Mouse (Mus musculus) frontal cortex, postnatal 36 days (tissue): ENCODE results near the gene Mbd5.

Experiments used
- DNase-seq, 2 experiments: peaks; one replicate each; pipeline ENCODE4 v3.0.0; 2022; ENCODE audit warnings: low spot score in 2 of 2

Mbd5 gene

DNA sequence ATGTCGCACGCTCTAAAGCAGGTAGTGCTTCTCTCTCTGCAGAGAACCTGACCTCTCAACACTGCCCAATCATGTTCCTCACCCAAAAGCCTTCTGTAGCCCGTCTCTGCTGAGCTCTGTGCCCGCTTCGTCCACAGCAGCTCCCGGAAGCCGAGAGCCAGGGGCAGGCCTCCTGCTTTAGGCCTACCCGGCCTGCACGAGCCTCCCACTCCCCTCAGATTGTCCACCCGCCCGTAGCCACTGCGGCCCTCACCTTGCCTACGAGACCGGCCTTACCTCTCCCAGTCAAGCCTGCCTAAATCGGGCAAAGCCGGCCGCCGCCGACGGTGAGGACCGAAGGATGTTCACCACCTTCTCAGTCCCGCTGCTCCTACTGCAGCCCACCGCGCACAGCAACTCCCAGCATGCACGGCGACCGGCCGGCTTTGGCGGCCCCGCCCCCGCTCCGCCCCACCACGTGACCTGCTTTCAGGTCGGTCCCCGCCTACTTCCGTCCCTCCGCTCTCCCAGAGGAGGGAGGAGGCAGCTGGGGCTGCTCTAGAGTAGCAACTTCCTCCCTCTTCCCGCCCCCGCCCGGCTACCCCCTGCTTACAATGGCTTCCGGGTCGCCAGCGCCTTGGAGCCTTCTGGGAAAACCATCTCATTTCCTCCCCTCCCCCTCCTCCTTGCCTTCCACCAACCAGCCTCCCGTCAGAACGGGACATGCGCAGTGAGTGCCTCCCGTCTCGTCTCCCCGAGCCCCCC, at the start of gene Mbd5:
Gene Mbd5 (plus strand): TSS at position 668 of the 744 bp plus-strand sequence.
- peak; percentile 98 for DNase-seq

DNA sequence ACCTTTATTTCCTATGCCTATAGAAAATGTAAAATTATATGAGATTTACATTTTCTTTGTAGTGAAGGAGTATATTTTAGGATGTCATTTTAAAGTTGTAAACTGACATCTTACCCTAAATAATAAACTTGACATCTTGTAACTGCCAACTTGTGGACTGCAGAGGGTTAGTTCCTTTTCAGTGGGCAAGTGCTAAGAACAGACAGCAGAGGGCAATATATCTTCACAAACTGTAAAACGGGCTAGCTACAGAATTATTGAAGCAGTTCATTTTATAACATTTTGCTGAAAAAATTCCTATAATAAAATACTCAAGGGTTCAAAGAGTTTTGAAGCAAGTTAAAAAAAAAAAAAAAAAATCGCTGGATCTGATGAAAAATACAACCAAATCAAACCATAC, 40.4 kb upstream of the Mbd5 start:
- no peak for DNase-seq

GRCm38 (mm10) chr2:48914185-48914584, 35.1 kb upstream of the Mbd5 start:
- DNase-seq, result no peak

GRCm38 (mm10) chr2:48915832-48916231, 33.5 kb upstream of the Mbd5 start:
- DNase-seq, result no peak

- DNase-seq, result no peak
These were observed 14.2 kb upstream of the Mbd5 start for GRCm38 (mm10) chr2:48935058-48935457.

DNA sequence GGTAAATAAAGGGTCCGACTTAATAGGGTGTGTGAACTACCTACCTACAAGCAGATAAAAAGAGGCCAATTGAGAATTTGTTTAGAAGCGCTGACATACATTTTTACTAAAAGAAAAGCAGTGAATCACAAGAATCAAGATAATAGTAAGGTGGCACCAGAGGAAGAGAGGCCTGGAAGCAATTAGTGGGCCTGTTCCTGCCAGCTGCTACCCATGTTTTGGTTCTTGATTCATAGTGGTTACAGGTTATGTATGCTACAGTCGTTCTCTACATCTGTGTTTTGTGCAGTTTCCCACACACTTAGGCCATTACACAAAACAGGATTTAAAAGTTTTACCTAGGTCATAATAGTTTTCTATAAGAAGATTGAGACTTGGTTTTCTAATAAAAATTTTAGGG, 1.5 kb upstream of the Mbd5 start:
- DNase-seq, result no peak

GRCm38 (mm10) chr2:48949743-48950251, 489 bp downstream of the Mbd5 start:
- peak; percentile 35 to 55 for DNase-seq

GRCm38 (mm10) chr2:48950252-48950315, 776 bp downstream of the Mbd5 start, which contains the start of gene Orc4:
Gene Orc4 (minus strand): TSS chr2:48950277.
- DNase-seq, result no peak

DNA sequence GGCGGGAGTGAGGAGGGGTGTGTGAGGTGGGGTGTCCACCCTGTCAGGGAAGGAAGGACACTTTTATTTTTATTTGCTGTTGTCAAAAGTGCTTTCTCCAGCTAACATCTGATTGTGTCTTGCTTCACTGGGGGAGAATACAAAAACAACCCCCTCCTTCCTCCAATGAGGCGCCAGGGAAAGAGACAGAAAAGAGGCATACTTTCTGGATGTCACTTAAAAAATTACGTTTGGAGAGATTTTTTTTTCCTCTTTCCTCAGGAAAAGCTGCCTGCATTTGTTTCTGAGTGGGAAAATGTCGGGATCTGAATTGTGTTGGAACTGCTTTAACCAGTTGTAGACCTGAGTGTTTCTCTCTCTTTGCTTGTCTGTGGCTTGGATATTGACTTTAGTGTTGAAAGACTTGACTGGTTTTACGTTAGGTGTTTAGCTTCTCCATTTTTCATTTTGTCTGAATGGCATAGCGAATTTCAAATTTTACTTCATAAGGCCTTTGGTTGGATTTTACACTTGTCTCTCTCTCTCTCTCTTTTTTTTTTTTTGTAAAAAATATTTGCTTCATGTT, 1.1 kb downstream of the Mbd5 start:
- no peak for DNase-seq

- DNase-seq, result no peak
These were observed 7.3 kb downstream of the Mbd5 start for GRCm38 (mm10) chr2:48956591-48956990.

GRCm38 (mm10) chr2:48978920-48979319, 29.6 kb downstream of the Mbd5 start:
- DNase-seq, result no peak

- no peak for DNase-seq
These were observed 41.0 kb downstream of the Mbd5 start for GRCm38 (mm10) chr2:48990322-48990721.

- DNase-seq, result no peak
These were observed 91.2 kb downstream of the Mbd5 start for GRCm38 (mm10) chr2:49040481-49040880.

- DNase-seq, result no peak
These were observed 100.7 kb downstream of the Mbd5 start for GRCm38 (mm10) chr2:49050030-49050429.

GRCm38 (mm10) chr2:49067886-49068285, 118.6 kb downstream of the Mbd5 start:
- DNase-seq, result no peak

DNA sequence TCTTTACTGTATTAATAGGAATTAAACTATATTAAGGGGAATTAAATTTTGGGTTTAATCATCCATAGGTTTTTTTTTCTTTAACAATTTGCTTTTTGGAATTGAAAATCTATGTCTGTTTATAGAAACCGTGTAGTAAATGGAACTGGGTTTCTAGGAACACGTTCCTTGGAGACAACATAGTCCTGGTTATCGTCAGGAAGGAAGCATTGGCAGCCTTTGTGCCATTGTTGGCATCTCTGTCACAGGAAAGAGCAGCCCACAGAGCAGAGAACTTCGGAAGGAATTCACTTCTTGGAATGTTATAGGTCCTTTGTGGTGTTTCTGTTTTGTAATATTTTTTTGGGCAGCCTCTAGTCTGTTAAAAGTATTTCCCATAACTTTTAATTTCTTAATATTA, 135.7 kb downstream of the Mbd5 start:
- DNase-seq, result no peak

DNA sequence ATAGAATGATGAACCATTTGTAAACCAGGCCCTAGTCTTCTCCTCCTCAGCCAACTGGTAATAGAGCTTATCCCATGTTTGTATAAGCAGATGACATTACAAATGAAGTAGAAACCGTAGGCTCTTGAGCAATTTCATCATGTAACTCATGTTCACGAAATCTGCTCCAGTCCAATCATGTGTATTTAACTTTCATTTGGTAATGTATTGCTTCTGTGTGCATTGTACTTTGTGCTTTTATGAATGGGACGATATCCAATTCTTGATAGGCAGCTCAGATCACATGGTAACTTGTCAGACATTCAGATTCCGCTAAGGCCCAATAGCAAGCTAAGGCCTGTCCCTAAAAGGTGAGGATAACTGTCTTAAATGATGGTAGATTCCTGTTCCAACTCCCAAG, 141.5 kb downstream of the Mbd5 start:
- DNase-seq, result no peak

DNA sequence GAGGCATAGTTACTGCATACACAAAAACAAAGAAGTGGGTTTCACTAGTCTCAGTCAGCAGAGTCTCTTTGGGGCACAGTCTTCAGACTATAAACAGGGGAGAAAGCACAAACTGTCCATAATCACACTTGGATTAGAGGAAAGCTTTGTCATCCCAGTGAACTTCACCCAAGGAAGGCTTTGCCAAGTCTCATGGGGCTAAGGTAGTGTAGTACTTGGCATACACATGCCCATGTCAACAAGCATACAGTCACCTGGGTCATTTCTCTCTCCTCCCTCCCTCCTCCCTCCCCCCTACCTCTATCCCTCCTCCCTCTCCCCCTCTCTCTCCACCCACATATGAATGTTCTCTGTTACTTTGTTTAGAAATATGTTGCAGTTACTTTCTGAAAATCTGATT, 147.5 kb downstream of the Mbd5 start:
- no peak for DNase-seq

- DNase-seq, result no peak
These were observed 159.6 kb downstream of the Mbd5 start for GRCm38 (mm10) chr2:49108906-49109305.

GRCm38 (mm10) chr2:49119875-49120274, 170.6 kb downstream of the Mbd5 start:
- no peak for DNase-seq

DNA sequence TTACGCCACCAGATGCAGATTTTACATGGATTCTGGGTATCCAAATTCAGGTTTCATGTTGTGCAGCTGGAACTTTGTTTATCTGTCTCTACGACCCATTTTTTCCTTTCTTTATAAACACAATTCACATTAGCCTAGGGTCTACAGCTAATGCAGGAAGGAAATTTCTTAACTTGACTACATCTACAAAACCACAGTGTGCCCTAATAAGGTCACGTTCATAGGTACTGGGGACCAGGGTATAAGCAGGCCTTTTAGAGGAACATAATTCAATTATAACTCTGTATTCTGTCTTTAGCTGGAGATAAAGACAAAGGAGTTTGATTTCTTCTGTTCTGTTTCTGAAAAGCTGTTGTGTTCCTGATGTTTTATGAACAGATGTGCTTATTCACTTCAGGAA, 172.3 kb downstream of the Mbd5 start:
- DNase-seq, result no peak

DNA sequence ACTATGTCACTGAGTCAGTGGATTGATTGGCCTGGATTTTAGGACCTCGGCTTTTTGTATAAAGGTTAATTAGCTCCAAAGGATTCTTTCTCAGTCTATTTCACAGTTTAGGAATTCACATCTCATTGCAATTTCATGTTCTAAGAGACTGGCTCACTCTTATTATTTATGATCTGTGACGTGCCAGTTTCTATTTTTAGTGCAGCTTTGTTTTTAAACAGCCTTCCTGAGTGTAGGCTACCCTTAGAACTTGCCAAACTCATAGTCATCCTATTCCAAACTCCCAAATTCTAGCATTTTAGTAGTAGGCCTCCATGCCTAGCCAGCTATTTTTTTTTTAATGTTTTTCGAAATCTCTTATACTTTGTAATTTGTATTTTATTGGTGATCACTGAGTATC, 192.9 kb downstream of the Mbd5 start:
- no peak for DNase-seq

- DNase-seq, result no peak
These were observed 204.3 kb downstream of the Mbd5 start for GRCm38 (mm10) chr2:49153649-49154048.
